Mouse (Mus musculus) small intestine, adult 10 weeks (tissue): ENCODE data around the gene Pigs. TPM values are rescaled to one million over a fixed set of nuclear protein-coding genes. Genes with fewer than 3 reads are reported as not detected.

Source experiments
- polyA plus RNA-seq: library from polyadenylated mRNA; stranded (reverse); fragments of 350-450 nt; fragmentation: Illumina TruSeq; extraction: RNeasy Lipid Tissue Mini Kit (QIAGEN cat#74804); gene quantifications from one replicate; pipeline ENCODE4 v1.2.3, GENCODE M21; 2014; ENCODE audit warnings: low replicate concordance

The Pigs gene
- 1.9 TPM for polyA plus RNA-seq

GRCm38 (mm10) chr11:78327634-78328511 is at the start of gene Pigs:
TSS of gene Pigs (plus strand) at chr11:78328415.

GRCm38 (mm10) chr11:78290654-78291053 is 37.6 kb upstream of the Pigs start, which contains the start of gene BC030499:
TSS of gene BC030499 (plus strand) at chr11:78290841.

GRCm38 (mm10) chr11:78301357-78302084 is 26.7 kb upstream of the Pigs start, which contains the start of gene Spag5:
TSS of gene Spag5 (plus strand) at chr11:78301529.

GRCm38 (mm10) chr11:78322860-78323259 is 5.4 kb upstream of the Pigs start, which contains the start of gene Aldoc:
TSS of gene Aldoc (plus strand) at chr11:78322968.

GRCm38 (mm10) chr11:78343381-78344327 is 15.4 kb downstream of the Pigs start, which contains the start of gene Unc119:
TSS of gene Unc119 (plus strand) at chr11:78343482.

GRCm38 (mm10) chr11:78386508-78387043 is 58.4 kb downstream of the Pigs start, which contains the start of gene Foxn1:
TSS of gene Foxn1 (minus strand) at chr11:78386558.

Other genes with a start within 250 kb of the Pigs start
- gene Eral1, start 248.0 kb upstream of the Pigs start, polyA plus RNA-seq: 2.7 TPM
- 7.3 TPM for gene Fam222b, start 233.8 kb upstream of the Pigs start, polyA plus RNA-seq
- 1.4 TPM for gene Traf4, start 162.8 kb upstream of the Pigs start, polyA plus RNA-seq
- gene Nek8, start 151.7 kb upstream of the Pigs start, polyA plus RNA-seq: 0.97 TPM
- gene Tlcd1, start 151.7 kb upstream of the Pigs start, polyA plus RNA-seq: 5.6 TPM
- 432 TPM for gene Rpl23a, start 144.8 kb upstream of the Pigs start, polyA plus RNA-seq
- 0.93 TPM for gene Rab34, start 140.0 kb upstream of the Pigs start, polyA plus RNA-seq
- gene Proca1, start 135.0 kb upstream of the Pigs start, polyA plus RNA-seq: 0.89 TPM
- gene Sdf2, start 82.7 kb upstream of the Pigs start, polyA plus RNA-seq: 15.0 TPM
- 7.2 TPM for gene Supt6, start 82.4 kb upstream of the Pigs start, polyA plus RNA-seq
- gene 2610507B11Rik, start 66.7 kb upstream of the Pigs start, polyA plus RNA-seq: 55.5 TPM
- gene BC030499, start 37.6 kb upstream of the Pigs start, polyA plus RNA-seq: 1.5 TPM
- gene Spag5, start 26.9 kb upstream of the Pigs start, polyA plus RNA-seq: 8.9 TPM
- 3.8 TPM for gene Aldoc, start 5.4 kb upstream of the Pigs start, polyA plus RNA-seq
- gene Unc119, start 15.1 kb downstream of the Pigs start, polyA plus RNA-seq: not detected
- not detected for gene Foxn1, start 58.1 kb downstream of the Pigs start, polyA plus RNA-seq
- 6.7 TPM for gene Slc13a2, start 93.8 kb downstream of the Pigs start, polyA plus RNA-seq
- 8.8 TPM for gene Slc46a1, start 137.3 kb downstream of the Pigs start, polyA plus RNA-seq
- gene Sarm1, start 169.3 kb downstream of the Pigs start, polyA plus RNA-seq: not detected
- gene Vtn, start 170.7 kb downstream of the Pigs start, polyA plus RNA-seq: not detected
- gene Sebox, start 175.0 kb downstream of the Pigs start, polyA plus RNA-seq: not detected
- gene Tmem199, start 183.8 kb downstream of the Pigs start, polyA plus RNA-seq: 15.1 TPM
- gene Poldip2, start 183.8 kb downstream of the Pigs start, polyA plus RNA-seq: 6.3 TPM
- gene Tnfaip1, start 207.9 kb downstream of the Pigs start, polyA plus RNA-seq: 53.0 TPM
- gene Ift20, start 207.9 kb downstream of the Pigs start, polyA plus RNA-seq: 97.4 TPM
- gene Tmem97, start 222.4 kb downstream of the Pigs start, polyA plus RNA-seq: 24.5 TPM